Mouse (Mus musculus): ENCODE measurements around the gene Cdh5. TPM values are rescaled to one million over a fixed set of nuclear protein-coding genes. Genes with fewer than 3 reads are reported as not detected.

Cdh5 gene
- total and polyA plus RNA-seq, 2 experiments: 14.9 to 21.5 TPM

- Histone ChIP-seq H3K27ac (replicated peaks; ENCODE audit: insufficient read depth, low read depth, low read length) (no peak overlapping the region), H3K79me2 (ENCODE audit: control insufficient read depth, insufficient read depth, low read length) (no peaks in the 10 kb centered on the region), H3K4me3 (ENCODE audit: insufficient read depth, low read depth, low read length) (no peak overlapping the region), H3K36me3 (ENCODE audit: control insufficient read depth, insufficient read depth, low read length) (no peaks in the 10 kb centered on the region), H3K27me3 (ENCODE audit: control insufficient read depth, insufficient read depth, low read length) (no peaks in the 10 kb centered on the region), H3K4me1 (ENCODE audit: control insufficient read depth, insufficient read depth, low read length) (no peaks in the 10 kb centered on the region; the same call in 1 of the 2 replicates), H3K9ac (ENCODE audit: low read depth, low read length) (no peak overlapping the region)
- DNase-seq (ENCODE audit: extremely low read depth, low read depth, low spot score): no peak
- 72% methylated on average over 4 of the region's 4 CpGs for WGBS
- TF ChIP-seq POLR2A (IDR thresholded peaks at IDR 0.05; ENCODE audit: extremely low read depth, insufficient read depth, low read length) (no peak), CTCF (IDR thresholded peaks at IDR 0.05; ENCODE audit: low read depth, low read length) (no peak)
Observed at GRCm38 (mm10) chr8:104127160-104127883, 25.9 kb downstream of the Cdh5 start.

GRCm38 (mm10) chr8:104130916-104131315, 29.5 kb downstream of the Cdh5 start:
- no peak for DNase-seq (ENCODE audit: extremely low read depth, low read depth, low spot score)
- Histone ChIP-seq H3K27ac (replicated peaks; ENCODE audit: insufficient read depth, low read depth, low read length) (no peak overlapping the region), H3K9ac (ENCODE audit: low read depth, low read length) (no peak overlapping the region), H3K4me3 (ENCODE audit: insufficient read depth, low read depth, low read length) (no peak overlapping the region), H3K27me3 (ENCODE audit: control insufficient read depth, insufficient read depth, low read length) (no peaks in the 10 kb centered on the region), H3K36me3 (ENCODE audit: control insufficient read depth, insufficient read depth, low read length) (no peaks in the 10 kb centered on the region), H3K4me1 (ENCODE audit: control insufficient read depth, insufficient read depth, low read length) (no peaks in the 10 kb centered on the region), H3K79me2 (ENCODE audit: control insufficient read depth, insufficient read depth, low read length) (no peaks in the 10 kb centered on the region)
- WGBS: 93% methylated on average over 9 of the region's 9 CpGs
- no peak for TF ChIP-seq CTCF (IDR thresholded peaks at IDR 0.05; ENCODE audit: low read depth, low read length)
- no peak for TF ChIP-seq POLR2A (IDR thresholded peaks at IDR 0.05; ENCODE audit: extremely low read depth, insufficient read depth, low read length)

GRCm38 (mm10) chr8:104131414-104131975, 30.1 kb downstream of the Cdh5 start:
- WGBS: 80% methylated on average over 7 of the region's 7 CpGs
- TF ChIP-seq CTCF (IDR thresholded peaks at IDR 0.05; ENCODE audit: low read depth, low read length): no peak
- no peak for TF ChIP-seq POLR2A (IDR thresholded peaks at IDR 0.05; ENCODE audit: extremely low read depth, insufficient read depth, low read length)
- no peaks in the 10 kb centered on the region for H3K79me2 ChIP-seq (ENCODE audit: control insufficient read depth, insufficient read depth, low read length)

GRCm38 (mm10) chr8:104134521-104134920, 33.1 kb downstream of the Cdh5 start:
- Histone ChIP-seq H3K36me3 (ENCODE audit: control insufficient read depth, insufficient read depth, low read length) (no peaks in the 10 kb centered on the region), H3K4me1 (ENCODE audit: control insufficient read depth, insufficient read depth, low read length) (no peaks in the 10 kb centered on the region), H3K27me3 (ENCODE audit: control insufficient read depth, insufficient read depth, low read length) (no peaks in the 10 kb centered on the region), H3K79me2 (ENCODE audit: control insufficient read depth, insufficient read depth, low read length) (no peaks in the 10 kb centered on the region), H3K27ac (replicated peaks; ENCODE audit: insufficient read depth, low read depth, low read length) (no peak overlapping the region), H3K4me3 (ENCODE audit: insufficient read depth, low read depth, low read length) (no peak overlapping the region), H3K9ac (ENCODE audit: low read depth, low read length) (no peak overlapping the region)
- DNase-seq (ENCODE audit: extremely low read depth, low read depth, low spot score): no peak
- 72% methylated on average over 8 of the region's 8 CpGs for WGBS
- TF ChIP-seq CTCF (IDR thresholded peaks at IDR 0.05; ENCODE audit: low read depth, low read length) (no peak), POLR2A (IDR thresholded peaks at IDR 0.05; ENCODE audit: extremely low read depth, insufficient read depth, low read length) (no peak)

More at GRCm38 (mm10) chr8:104131414-104131975, 30.1 kb downstream of the Cdh5 start:
- H3K9ac ChIP-seq (ENCODE audit: low read depth, low read length): no peak overlapping the region
- no peak overlapping the region for H3K27ac ChIP-seq (replicated peaks; ENCODE audit: insufficient read depth, low read depth, low read length)
- no peak for DNase-seq (ENCODE audit: extremely low read depth, low read depth, low spot score)
- no peaks in the 10 kb centered on the region for H3K36me3 ChIP-seq (ENCODE audit: control insufficient read depth, insufficient read depth, low read length)
- no peaks in the 10 kb centered on the region for H3K27me3 ChIP-seq (ENCODE audit: control insufficient read depth, insufficient read depth, low read length)
- no peak overlapping the region for H3K4me3 ChIP-seq (ENCODE audit: insufficient read depth, low read depth, low read length)
- H3K4me1 ChIP-seq (ENCODE audit: control insufficient read depth, insufficient read depth, low read length): no peaks in the 10 kb centered on the region

DNA sequence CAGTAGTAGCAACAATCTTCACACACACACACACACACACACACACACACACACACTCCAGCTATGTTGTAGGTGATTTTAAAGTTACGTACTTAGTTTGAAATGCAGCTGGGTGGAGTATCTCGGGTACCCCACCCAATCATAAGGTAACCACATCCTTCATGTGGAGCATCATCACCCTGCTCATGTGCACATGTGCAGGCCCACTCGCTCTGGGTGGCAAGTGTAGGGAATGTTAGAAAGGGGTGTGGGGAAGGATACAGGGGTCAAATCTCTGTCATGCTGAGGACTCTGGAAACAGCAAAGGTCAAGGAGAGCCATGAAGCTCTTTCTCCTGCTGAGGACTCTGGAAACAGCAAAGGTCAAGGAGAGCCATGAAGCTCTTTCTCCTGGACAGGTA, 34.9 kb downstream of the Cdh5 start:
- WGBS: 86% methylated on average over 3 of the region's 3 CpGs
- H3K79me2 ChIP-seq (ENCODE audit: control insufficient read depth, insufficient read depth, low read length): no peaks in the 10 kb centered on the region
- no peaks in the 10 kb centered on the region for H3K4me1 ChIP-seq (ENCODE audit: control insufficient read depth, insufficient read depth, low read length)
- H3K27me3 ChIP-seq (ENCODE audit: control insufficient read depth, insufficient read depth, low read length): no peaks in the 10 kb centered on the region
- TF ChIP-seq CTCF (IDR thresholded peaks at IDR 0.05; ENCODE audit: low read depth, low read length) (no peak), POLR2A (IDR thresholded peaks at IDR 0.05; ENCODE audit: extremely low read depth, insufficient read depth, low read length) (no peak)
- no peak overlapping the region for H3K9ac ChIP-seq (ENCODE audit: low read depth, low read length)
- H3K4me3 ChIP-seq (ENCODE audit: insufficient read depth, low read depth, low read length): no peak overlapping the region
- no peak for DNase-seq (ENCODE audit: extremely low read depth, low read depth, low spot score)
- no peak overlapping the region for H3K27ac ChIP-seq (replicated peaks; ENCODE audit: insufficient read depth, low read depth, low read length)
- H3K36me3 ChIP-seq (ENCODE audit: control insufficient read depth, insufficient read depth, low read length): no peaks in the 10 kb centered on the region

- Histone ChIP-seq H3K36me3 (ENCODE audit: control insufficient read depth, insufficient read depth, low read length) (no peaks in the 10 kb centered on the region), H3K9ac (ENCODE audit: low read depth, low read length) (no peak overlapping the region), H3K27me3 (ENCODE audit: control insufficient read depth, insufficient read depth, low read length) (no peaks in the 10 kb centered on the region), H3K27ac (replicated peaks; ENCODE audit: insufficient read depth, low read depth, low read length) (no peak overlapping the region), H3K79me2 (ENCODE audit: control insufficient read depth, insufficient read depth, low read length) (no peaks in the 10 kb centered on the region), H3K4me1 (ENCODE audit: control insufficient read depth, insufficient read depth, low read length) (no peaks in the 10 kb centered on the region), H3K4me3 (ENCODE audit: insufficient read depth, low read depth, low read length) (no peak overlapping the region)
- TF ChIP-seq POLR2A (IDR thresholded peaks at IDR 0.05; ENCODE audit: extremely low read depth, insufficient read depth, low read length) (no peak), CTCF (IDR thresholded peaks at IDR 0.05; ENCODE audit: low read depth, low read length) (no peak)
- WGBS: 79% methylated on average over 5 of the region's 5 CpGs
- DNase-seq (ENCODE audit: extremely low read depth, low read depth, low spot score): no peak
Observed at GRCm38 (mm10) chr8:104137636-104138035, 36.2 kb downstream of the Cdh5 start.
